Mouse (Mus musculus): ENCODE results near the gene Crisp1.

Crisp1 gene

GRCm38 (mm10) chr17:40319062-40319461, at the start of gene Crisp1:
Gene Crisp1 (minus strand): TSS chr17:40319207.
- no peak for DNase-seq

GRCm38 (mm10) chr17:40342497-40343009, 23.5 kb upstream of the Crisp1 start:
- no peak for DNase-seq

GRCm38 (mm10) chr17:40285435-40285834, 33.6 kb downstream of the Crisp1 start:
- no peak for DNase-seq

GRCm38 (mm10) chr17:40275519-40275918, 43.5 kb downstream of the Crisp1 start:
- no peak for DNase-seq

GRCm38 (mm10) chr17:40274906-40275470, 44.0 kb downstream of the Crisp1 start:
- DNase-seq: no peak

- no peak for DNase-seq
These were observed 66.5 kb downstream of the Crisp1 start for GRCm38 (mm10) chr17:40252487-40252886.
